Mouse (Mus musculus) layer of hippocampus, adult 11-12 months (tissue): ENCODE data around the gene Kcnip4.

Experiments
- DNase-seq: peaks from one replicate; pipeline ENCODE4 v3.0.0; 2022; ENCODE audit warnings: low spot score

The Kcnip4 gene

DNA sequence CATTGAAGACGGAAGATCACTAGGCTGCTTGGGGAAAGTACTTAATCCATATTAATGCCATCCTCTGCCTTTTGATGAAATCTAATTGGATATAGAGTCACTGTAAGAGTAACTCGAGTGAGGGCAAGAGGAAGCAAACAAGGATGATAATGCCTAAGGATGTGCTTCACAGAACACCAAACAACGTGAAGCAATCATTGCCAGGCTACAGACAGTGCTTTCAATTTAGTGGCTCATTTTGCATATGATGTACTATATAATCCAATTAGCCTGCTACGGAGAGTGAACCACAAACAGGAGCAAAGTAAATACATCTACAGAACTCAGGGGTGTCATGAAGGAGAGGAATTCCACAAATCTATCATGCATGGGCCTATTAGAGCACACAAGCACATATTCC, 280.3 kb downstream of the Kcnip4 start:
- DNase-seq = no peak

DNA sequence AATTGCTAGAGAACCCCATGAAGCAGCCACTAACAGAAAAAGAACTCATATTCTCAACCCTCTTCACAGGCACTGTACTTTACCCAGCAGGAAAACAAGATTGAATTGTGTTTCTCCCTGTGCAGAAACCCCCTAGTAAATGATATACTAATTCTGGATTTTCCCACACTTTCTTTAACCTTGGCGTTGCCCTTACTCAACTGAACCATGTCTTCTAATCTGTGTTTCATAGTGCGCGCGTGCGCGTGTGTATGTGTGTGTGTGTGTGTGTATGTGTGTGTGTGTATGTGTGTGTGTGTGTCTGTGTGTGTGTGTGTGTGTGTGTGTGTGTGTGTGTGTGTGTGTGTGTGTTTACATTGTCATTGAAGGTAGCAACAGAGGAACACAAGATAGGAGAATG, 283.0 kb downstream of the Kcnip4 start:
- no peak for DNase-seq

- DNase-seq = peak; percentile 28
These were observed 323.4 kb downstream of the Kcnip4 start for GRCm38 (mm10) chr5:49201164-49201756.

DNA sequence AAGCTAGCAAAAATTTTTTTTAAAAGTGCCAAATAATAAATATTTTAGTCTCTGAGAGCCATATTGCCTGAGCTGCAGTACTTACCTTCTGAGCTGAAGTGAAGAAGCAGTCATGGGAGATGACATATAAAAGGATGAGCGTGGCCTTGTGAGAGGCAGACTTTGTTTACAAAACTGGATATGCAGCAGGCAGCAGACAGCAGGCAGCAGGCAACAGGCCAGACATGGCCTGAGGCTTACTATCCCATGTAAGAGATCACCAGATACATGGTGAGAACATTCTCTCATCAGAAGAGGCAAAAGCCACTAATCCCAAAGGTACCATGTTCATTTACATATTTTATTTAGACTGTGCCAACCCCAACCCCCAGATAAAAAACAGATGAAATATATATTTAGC, 336.5 kb downstream of the Kcnip4 start:
- no peak for DNase-seq

DNA sequence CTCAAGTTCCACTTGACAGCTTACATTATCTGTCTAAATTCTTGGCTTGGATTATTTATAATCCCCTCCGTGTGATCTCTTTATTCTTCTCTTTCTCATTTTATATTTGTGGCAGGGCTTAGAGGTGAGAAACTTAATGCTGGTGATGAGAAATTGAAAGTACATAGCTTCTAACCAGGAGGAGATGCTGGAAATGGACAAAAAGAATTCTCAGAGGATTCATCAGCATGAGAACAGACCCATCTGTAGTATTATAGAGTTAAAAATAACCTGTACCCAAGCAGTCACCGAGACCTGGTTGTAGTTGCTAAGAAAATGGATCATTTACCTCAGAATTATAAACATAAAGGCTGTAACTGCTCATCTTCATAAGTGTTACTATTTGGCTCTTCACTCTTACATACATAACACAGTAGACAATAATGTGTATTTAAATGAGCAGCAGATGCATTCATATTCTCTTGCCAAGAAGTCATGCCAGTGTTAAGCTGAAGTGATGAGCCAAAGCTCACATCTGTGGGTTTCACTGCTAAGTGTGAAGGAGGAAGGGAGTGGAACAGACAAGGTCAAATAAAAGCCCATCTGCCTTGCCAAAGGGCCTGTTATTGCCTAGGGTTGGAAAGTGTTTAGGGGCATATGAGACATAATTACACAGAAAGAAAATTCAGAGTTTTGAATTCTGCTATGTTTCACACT, 374.4 kb downstream of the Kcnip4 start:
- peak; percentile 3 for DNase-seq

- DNase-seq = no peak
These were observed 375.0 kb downstream of the Kcnip4 start for GRCm38 (mm10) chr5:49149684-49150083.

DNA sequence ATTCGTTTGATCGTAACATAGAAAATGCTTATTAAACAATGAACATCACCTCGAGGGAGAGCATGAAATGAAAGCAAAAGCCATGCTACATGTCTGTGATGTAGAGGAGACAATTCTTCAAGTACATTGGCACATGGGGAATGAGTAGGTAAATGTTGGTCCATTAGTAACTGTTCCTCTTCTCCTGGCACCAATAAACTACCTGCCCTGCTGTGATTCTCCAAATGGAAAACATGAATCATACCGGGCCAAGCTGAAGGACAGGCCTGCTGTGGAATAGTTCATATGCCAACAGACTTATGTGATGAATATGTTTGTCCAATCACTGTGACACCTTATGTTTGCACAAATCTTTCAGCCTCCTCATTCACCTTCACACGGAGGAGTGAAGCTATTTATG, 429.3 kb downstream of the Kcnip4 start:
- DNase-seq = no peak

DNA sequence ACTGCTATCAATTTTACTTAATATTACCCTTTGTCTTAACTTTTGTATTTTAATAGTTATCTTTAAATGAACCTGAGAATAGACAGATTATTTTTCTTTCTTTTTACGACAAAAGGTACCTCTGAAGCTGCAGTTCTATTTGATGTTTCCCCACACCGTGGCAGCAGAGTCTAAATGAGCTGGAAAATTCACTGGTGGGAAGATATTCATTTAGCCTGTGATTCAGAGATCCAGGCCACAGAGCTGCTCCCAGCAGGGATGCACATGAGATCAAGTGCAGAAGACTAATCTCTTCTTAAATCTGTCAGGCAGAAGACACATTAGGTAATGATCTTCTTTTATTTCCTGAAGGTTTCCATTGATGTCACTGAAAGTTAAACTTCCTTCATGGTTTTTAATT, 429.8 kb downstream of the Kcnip4 start:
- DNase-seq = peak; percentile 17

- DNase-seq = no peak
These were observed 430.4 kb downstream of the Kcnip4 start for GRCm38 (mm10) chr5:49094306-49094705.

DNA sequence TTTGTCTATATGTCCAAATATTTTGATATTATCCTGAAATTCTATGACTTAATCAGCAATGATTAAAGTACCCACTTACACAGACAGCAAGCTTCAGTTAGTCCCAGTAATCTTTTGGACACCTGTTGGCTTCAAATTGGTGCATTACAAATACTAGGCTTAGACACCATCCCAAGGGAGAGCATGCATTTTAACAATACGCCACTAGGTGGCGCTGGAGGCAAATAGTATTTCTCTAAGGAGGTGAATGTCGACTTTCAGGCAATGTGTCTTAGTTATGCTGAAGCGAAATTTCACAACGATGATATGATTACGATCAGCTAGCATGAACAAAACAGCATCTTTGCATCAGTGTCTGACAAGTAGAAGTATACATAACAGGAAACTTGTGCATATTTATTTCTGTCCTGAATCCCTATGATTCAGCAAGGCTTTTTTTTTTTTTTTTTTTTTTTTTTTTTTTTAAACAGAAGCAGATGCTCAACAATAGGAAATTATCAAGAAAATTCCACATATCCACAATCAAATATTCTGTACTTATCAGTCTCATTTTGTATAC, 434.5 kb downstream of the Kcnip4 start:
- DNase-seq = peak; percentile 93

- no peak for DNase-seq
These were observed 459.1 kb downstream of the Kcnip4 start for GRCm38 (mm10) chr5:49065646-49066045.

- no peak for DNase-seq
These were observed 465.8 kb downstream of the Kcnip4 start for GRCm38 (mm10) chr5:49058926-49059325.

GRCm38 (mm10) chr5:49057636-49058340, 466.9 kb downstream of the Kcnip4 start:
- no peak for DNase-seq

GRCm38 (mm10) chr5:49047960-49048359, 476.7 kb downstream of the Kcnip4 start:
- DNase-seq = no peak

GRCm38 (mm10) chr5:49041259-49041845, 483.4 kb downstream of the Kcnip4 start:
- DNase-seq = no peak

DNA sequence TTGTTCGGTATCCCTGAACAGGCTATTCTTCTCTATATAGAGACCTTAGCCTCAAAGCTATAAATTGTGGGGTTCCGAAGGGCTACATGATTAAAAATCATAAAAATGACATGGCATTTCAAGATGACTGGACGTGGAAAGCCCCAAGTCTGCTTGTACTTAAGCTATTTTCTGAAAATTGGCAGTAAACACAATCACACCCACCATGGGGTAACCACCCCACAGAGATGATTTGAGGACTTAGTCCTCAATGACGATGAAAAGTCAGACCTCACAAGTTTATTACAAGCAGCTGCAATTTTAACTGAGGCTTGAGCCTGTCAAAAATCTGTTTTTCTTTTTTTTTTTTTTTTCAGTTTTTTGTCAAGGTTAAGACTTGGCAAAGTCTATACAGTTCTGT, 527.3 kb downstream of the Kcnip4 start:
- no peak for DNase-seq

GRCm38 (mm10) chr5:48989145-48989659, 535.5 kb downstream of the Kcnip4 start:
- DNase-seq = no peak

DNA sequence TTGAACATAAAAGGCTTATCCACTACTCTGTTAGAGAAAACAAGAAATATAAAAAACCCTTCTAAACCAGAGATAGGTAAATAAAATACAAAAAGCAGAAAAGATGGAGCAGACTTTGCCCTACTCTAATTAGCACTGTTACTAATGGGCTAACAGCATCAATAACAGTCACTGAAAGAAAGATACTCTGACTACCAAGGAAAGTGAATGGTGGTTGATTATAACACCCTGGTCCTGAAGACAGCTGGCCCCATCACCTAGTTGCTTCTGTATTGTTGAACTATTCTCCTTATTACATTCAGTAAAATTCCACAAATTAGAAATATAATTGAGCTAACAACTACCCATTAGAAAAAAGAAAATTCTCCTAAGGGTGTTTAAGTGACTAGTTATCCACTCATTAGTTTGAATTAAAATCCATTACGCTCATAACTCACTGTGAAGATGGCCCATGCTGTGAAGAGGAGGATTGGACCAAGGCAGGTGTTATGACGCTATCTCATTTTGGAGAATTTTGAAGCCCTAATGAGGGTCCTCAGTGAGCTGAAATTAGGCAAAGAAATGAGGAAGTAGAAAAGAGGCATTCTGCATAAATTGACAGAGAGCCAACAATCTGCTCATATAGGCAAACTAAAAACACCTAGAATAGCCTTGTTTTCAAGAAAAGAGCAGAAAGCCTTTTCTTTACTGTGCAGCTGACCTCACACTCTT, 582.2 kb downstream of the Kcnip4 start:
- DNase-seq = no peak

DNA sequence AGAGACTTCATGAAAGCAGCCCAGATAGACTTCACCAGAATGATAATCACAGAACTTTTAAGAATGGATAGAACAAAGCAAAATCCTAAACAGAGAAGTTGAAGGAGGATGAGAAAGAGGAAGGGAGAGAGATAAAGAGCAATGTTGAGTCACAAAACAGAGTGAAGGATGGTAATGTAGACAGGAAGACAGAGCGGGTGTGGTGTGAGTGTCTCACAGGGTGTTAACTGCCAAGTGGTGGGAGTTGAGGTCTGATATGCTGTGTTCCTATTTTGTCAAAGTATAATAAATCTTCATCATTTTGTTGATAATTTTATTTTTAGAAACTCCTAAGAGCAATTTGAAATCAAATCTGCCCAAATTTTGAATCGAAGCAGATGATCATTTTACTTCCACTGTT, 592.8 kb downstream of the Kcnip4 start:
- no peak for DNase-seq

- DNase-seq = no peak
These were observed 634.5 kb downstream of the Kcnip4 start for GRCm38 (mm10) chr5:48890216-48890615.

DNA sequence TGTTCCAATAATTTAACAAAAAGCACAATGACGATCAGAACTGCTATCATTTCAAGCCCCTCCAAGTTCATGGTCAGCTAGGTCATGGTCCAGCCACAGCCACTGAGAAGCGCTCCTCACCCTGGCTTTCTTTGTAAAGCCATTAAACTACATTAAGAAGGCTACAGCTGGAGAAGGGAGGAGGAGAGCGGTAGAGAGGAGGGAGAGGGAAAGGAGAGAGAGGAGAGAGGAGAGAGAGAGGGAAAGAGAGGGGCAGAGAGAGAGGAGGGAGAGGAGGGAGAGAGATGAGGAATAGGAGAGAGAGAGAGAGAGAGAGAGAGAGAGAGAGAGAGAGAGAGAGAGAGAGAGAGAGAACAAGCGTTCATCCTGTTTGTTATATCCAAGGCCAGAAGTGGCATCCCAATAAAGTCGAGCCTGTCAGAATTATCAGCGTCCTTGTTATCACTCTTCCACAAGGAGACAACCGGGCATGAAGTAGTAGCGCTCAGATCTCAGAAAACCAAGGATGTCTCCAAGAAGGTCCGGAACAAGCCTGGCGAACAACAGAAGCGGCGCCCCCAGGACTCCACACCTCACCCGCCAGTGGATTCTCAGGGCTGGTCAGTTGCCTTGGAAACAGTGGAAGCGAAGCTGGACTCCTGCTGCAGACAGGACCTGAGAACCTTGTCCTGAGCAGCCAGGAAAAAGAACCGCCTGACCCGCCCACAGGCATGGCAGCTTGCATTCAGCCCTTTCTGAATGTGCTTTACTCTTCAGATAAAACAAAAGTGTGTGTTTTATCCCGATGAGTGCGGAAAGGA, 635.1 kb downstream of the Kcnip4 start:
- no peak for DNase-seq
